25 mouse cellular contexts compared by ENCODE assay signal in the genomic region with DNA sequence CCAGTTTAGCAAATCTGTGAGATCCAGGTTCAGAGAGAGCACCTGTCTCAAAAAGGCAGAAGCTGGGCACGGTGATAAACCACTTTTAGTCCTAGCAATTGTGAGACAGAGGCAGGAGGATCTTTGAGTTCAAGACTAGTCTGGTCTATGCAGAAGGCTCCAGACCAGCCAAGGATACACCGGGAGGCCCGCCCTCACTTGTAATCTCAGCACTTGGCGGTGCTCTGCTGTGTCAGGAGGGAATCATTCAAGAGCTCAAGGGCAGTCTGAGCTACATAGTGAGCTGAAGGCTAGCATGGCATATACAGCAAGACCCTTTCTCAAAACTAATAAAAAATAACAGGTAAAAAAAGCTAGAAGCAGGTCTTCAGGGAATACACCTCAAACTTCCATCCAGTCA.
"Had no signal": no experiment of that assay in that cellular context is flagged by ENCODE, and none has a peak within 500 bp of the region (broad histone marks: within the 10 kb centered on the region; RNA-seq: fewer than 3 reads in every experiment).

No protein-coding gene starts in this region.

- DNase-seq: gastrocnemius, postnatal 14 days; gastrocnemius, postnatal 36 days; heart, adult 11 months; heart, postnatal 14 days; heart, postnatal 36 days; kidney, adult 18-20 months; kidney, adult 8-10 months; kidney, postnatal 14 days; kidney, postnatal 36 days; liver; liver, embryonic 13.5 days; liver, postnatal 0 days had no signal

- H3K27me3 ChIP-seq: heart, embryonic 13.5 days; heart, embryonic 15.5 days; intestine, embryonic 15.5 days; limb, embryonic 12.5 days; liver, embryonic 13.5 days; liver, embryonic 15.5 days had no signal

- ATAC-seq: hindbrain, embryonic 16.5 days; inflammation-experienced regulatory T-cells, adult 6 months; intestine, embryonic 15.5 days; intestine, postnatal 0 days; liver, postnatal 0 days had no signal

- H3K4me2 ChIP-seq: heart, embryonic 13.5 days; heart, embryonic 15.5 days; hindbrain, embryonic 14.5 days; intestine, embryonic 15.5 days; limb, embryonic 12.5 days; liver, embryonic 11.5 days; liver, embryonic 13.5 days; liver, embryonic 15.5 days had no signal

- H3K4me1 ChIP-seq: intestine, embryonic 15.5 days; limb, embryonic 12.5 days had no signal

- H3K4me3 ChIP-seq: heart, embryonic 10.5 days; heart, embryonic 13.5 days; heart, embryonic 15.5 days; intestine, embryonic 15.5 days; left cerebral cortex, adult 2 months; limb, embryonic 10.5 days; limb, embryonic 12.5 days; liver, embryonic 13.5 days; liver, embryonic 15.5 days had no signal

- H3K27ac ChIP-seq: heart, embryonic 10.5 days; heart, embryonic 13.5 days; heart, embryonic 15.5 days; hindbrain, embryonic 14.5 days; intestine, embryonic 15.5 days; left cerebral cortex, adult 2 months; limb, embryonic 10.5 days; limb, embryonic 12.5 days; liver, embryonic 13.5 days; liver, embryonic 15.5 days had no signal

- H3K9me3 ChIP-seq: heart, embryonic 10.5 days; heart, embryonic 13.5 days; heart, embryonic 15.5 days; intestine, embryonic 15.5 days; limb, embryonic 10.5 days; limb, embryonic 12.5 days; liver, embryonic 13.5 days; liver, embryonic 15.5 days had no signal

- H3K9ac ChIP-seq: heart, embryonic 13.5 days; heart, embryonic 15.5 days; hindbrain, embryonic 14.5 days; intestine, embryonic 15.5 days; limb, embryonic 12.5 days; liver, embryonic 13.5 days; liver, embryonic 15.5 days; liver, postnatal 0 days had no signal

- H3K36me3 ChIP-seq: heart, embryonic 15.5 days; intestine, embryonic 15.5 days; liver, embryonic 13.5 days; liver, embryonic 15.5 days had no signal
